Mouse (Mus musculus): Measurements from ENCODE around the gene Iqch.

Iqch gene

GRCm38 (mm10) chr9:63495786-63496185, 106.5 kb downstream of the Iqch start:
- DNase-seq (ENCODE audit: extremely low read depth, low read depth) = peak; percentile 54

- no peak for DNase-seq (ENCODE audit: extremely low read depth, low read depth)
Measured at GRCm38 (mm10) chr9:63493746-63494145, 108.5 kb downstream of the Iqch start.

DNA sequence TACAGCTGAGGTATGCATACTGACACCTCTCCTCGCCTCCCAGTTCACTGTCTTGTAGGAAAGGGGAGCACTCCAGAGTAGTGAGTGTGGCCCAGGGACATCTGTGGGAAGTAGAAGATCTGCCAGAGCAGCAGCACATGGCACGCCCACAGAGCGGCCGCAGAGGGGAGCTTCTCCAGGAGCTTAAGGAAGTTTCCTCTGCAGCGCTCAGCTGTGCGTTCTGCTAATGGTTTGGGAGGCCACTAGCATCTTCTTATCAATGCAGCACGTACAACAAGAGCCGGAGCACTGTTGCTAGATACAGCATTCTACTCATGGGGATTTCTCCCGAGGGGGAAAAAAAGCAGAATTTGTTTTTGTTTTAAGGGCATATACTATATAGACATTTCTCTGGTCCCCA, 110.0 kb downstream of the Iqch start:
- DNase-seq (ENCODE audit: extremely low read depth, low read depth) = peak; percentile 81

DNA sequence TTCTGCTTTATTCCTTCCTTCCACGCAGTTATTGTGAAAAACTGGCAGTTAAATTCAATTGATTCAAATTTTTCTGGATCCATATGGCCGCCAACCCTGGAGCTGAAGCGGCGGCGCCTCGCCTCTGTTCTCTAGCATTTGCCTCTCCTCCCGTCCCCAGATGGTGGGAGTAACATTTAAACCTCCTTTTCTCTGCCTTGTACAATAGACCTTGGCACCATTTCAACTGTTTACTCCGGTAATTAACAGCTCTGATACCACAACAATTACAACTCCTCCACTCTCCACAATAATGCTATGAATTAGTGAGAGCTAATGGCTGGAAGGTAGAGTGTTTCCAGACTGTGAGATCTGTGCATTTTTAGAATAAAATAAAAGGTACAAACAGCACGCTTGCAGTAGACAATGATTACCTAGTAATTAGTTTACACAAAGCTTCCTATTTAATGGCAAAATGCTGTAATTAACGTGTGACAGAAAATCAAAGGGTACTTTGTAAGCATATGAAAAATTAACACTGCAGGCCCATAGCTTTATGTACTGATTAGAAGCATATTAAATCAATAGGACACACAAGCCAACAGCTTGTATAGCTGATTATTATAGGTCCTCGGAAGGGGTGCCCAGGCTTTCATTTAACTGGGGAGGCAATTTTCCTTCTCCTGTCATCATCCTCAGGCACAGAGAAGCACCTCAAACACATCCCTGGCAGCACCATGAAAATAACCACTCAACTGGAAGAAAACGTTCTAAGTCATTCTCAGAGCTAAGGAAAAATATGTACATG, 111.6 kb downstream of the Iqch start:
- DNase-seq (ENCODE audit: extremely low read depth, low read depth) = no peak

- DNase-seq (ENCODE audit: extremely low read depth, low read depth) = no peak
Measured at GRCm38 (mm10) chr9:63489156-63489555, 113.1 kb downstream of the Iqch start.

DNA sequence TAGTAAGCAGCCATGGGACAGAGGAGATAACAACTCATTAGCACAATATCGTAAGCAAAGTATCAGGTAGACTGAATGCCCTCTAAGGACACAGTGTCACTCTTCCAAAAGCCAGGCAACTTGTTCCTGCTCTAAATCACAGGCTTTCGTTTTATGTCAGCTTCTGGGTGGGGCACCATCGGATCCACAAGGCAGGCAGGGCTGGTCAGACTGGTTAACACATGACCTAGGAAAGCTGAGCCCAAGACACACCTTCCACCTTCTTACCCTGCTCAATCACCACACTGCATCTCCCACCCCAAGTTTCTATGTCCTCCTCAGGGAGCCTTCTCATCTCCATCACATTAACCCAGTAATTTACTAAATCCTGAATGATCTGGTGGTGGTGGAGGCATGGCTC, 136.7 kb downstream of the Iqch start:
- DNase-seq (ENCODE audit: extremely low read depth, low read depth) = no peak

DNA sequence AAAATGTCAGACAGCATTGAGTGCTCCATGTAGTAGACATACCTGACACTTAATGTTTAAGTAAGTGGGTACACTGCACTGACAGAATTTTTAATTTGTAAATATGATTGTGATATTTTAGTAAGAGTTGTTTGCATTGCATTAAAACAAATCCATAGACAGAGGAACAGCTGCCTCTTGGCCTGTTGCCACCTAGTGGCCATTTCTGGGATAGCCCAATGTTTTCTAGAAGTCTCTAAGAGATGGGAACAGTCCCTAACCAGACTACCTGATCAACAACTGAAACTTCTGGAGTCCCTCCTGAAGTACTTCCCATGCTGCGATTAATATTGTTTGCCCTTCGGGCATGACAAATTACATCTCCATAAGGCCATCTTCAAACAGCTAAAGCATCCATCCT, 140.0 kb downstream of the Iqch start:
- DNase-seq (ENCODE audit: extremely low read depth, low read depth) = peak; percentile 39

- DNase-seq (ENCODE audit: extremely low read depth, low read depth) = no peak
Measured at GRCm38 (mm10) chr9:63456401-63456800, 145.9 kb downstream of the Iqch start.

- no peak for DNase-seq (ENCODE audit: extremely low read depth, low read depth)
Measured at GRCm38 (mm10) chr9:63454341-63454740, 148.0 kb downstream of the Iqch start.

GRCm38 (mm10) chr9:63450531-63451030, 151.7 kb downstream of the Iqch start:
- no peak for DNase-seq (ENCODE audit: extremely low read depth, low read depth)

DNA sequence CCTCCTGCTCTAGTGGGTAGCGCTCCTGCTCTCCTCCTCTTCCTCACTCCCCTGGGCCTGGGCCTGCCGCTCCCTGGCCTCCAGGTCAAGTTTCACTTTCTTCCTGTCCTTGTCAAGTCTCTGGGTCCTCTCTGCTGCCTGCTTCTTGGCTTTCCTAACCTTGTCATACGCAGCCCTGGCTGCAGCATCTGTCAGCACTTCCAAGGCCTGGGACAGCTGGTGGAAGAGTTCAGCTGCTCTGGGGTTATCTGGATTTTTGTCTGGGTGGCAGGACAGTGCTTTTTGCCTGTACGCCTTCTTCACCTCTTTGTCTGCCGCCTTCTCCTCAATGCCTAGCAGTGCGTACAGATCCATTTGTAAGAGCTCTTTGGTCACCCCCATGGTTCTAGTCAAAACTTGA, 158.6 kb downstream of the Iqch start:
- DNase-seq (ENCODE audit: extremely low read depth, low read depth) = no peak

DNA sequence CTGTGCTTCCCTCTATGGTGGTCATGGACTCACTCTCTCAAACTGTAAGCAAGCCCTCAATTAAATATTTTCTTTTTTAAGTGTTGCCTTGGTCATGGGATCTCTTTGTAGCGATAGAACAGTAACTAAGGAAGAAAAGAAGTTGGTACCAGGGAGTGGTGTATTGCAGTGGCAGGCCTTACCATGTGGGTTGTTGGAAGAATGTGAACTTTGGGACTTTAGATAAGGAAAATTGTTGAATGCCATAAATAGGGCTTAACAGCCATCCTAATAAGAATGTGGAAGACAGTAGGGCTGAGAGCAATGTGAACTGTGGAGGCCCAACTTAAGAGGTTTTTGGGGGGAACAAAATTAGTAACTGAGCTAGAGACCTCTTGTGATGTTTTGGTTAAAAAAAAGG, 171.6 kb downstream of the Iqch start:
- no peak for DNase-seq (ENCODE audit: extremely low read depth, low read depth)

DNA sequence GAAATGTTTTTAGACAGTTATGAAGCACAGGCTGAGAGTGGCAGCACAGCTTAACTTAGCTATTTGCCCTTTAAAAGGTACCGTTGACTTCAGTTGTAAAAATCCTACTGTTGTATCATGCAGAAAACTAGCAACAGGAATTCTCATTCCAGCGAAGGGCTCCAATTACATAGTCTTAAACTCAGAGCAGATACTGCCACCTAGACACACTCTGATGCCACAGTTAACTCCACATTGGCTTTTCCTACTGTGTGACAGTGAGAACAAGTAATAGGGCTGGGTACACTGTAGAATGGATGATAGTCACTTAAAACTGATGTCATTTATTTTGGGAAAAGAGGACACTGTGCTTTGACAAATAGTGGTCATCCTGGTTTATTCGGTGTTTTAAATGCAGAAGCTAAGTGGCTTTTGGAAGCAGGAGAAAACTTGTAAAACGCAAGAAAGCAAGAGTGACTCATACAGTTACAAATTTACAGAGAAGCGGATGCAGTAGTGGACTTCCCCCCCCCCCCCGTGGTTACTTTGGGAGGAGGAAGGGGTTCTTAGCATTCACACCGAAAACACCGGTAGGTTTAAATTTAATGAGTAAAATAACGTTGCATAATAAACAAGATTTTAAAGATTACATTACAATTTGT, 181.1 kb downstream of the Iqch start:
- no peak for DNase-seq (ENCODE audit: extremely low read depth, low read depth)

- no peak for DNase-seq (ENCODE audit: extremely low read depth, low read depth)
Measured at GRCm38 (mm10) chr9:63420396-63420795, 181.9 kb downstream of the Iqch start.

DNA sequence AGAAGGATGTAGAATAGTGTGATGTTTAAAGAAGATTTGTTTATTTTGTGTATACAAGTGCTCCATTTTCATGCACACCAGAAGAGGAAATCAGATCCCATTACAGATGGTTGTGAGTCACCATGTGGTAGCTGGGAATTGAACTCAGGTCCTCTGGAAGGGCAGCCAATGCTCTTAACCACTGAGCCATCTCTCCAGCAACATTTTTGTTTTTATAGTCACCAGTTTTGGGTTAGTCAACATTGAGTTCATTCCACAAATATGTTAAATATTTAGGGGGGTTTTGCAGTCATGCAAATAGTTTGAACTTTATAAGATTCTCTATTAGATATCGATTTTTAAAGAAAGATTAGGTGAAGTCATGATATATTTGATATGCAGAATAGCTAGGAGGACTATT, 202.1 kb downstream of the Iqch start:
- no peak for DNase-seq (ENCODE audit: extremely low read depth, low read depth)

DNA sequence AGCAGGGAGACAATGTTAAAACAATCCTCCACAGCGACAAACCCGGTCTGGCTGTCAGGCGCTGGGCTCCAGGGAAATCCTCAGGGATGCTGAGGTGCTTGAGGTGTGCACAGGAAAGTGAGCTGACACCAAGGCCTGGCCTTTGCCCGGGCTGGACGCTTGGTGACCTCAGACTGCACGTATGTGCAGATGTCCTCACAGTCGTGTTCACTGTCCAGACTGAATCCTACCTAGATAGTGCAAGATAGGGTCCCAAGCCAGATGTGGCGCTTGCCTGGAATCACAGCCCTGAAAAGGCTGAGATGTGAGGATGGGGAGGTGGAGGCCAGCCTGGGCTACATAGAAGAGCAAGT, 202.9 kb downstream of the Iqch start:
- DNase-seq (ENCODE audit: extremely low read depth, low read depth) = no peak

DNA sequence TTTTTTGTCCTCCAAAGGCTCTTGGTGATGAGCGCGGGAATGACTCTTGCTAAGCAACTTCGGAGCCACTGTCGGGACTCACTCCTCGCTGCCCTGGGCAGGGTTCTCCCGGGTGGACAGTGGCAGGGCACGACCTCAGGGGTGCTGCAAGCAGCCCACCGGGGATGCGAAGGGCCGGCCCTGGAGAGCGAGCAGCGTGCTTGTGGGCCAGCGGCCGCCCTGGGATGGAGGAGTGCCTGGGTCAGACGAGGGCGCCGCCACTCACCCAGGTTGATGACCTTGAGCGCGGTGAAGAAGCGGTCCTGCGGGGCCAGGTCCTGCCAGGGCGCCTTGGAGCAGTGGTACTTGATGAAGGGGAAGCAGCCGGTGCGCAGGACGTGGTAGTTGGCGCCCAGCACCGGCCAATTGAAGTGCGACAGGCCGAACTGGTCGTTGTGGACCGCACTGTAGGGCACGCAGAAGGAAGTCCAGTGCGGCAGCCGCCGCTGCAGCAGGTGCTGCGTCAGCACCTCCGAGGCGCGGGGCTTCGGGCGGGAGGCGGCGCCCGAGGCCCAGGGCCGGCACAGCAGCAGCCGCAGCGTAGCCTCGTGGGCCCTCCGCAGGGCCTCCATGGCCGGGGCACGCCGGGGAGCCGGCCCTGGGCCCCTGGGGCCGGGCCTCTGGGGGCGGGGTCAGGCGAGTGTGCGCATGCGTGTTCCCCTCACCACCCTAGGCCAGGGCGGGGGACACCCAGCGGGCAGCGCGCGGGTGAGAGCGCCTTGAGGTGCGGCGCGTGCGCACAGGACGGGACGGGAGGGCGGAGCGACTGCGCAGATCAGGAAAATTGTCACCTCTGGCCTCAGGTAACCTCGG, 203.5 kb downstream of the Iqch start, which contains the start of gene 2300009A05Rik:
2300009A05Rik (minus strand) TSS at position 636 of the 852 bp plus-strand sequence.
- peak; percentile 66 for DNase-seq (ENCODE audit: extremely low read depth, low read depth)

GRCm38 (mm10) chr9:63395612-63396011, 206.7 kb downstream of the Iqch start:
- DNase-seq (ENCODE audit: extremely low read depth, low read depth) = no peak

GRCm38 (mm10) chr9:63391307-63391706, 211.0 kb downstream of the Iqch start:
- DNase-seq (ENCODE audit: extremely low read depth, low read depth) = no peak

GRCm38 (mm10) chr9:63382761-63383160, 219.5 kb downstream of the Iqch start:
- DNase-seq (ENCODE audit: extremely low read depth, low read depth) = no peak

- DNase-seq (ENCODE audit: extremely low read depth, low read depth) = no peak
Measured at GRCm38 (mm10) chr9:63380326-63380725, 222.0 kb downstream of the Iqch start.

- peak; percentile 16 for DNase-seq (ENCODE audit: extremely low read depth, low read depth)
Measured at GRCm38 (mm10) chr9:63378174-63378573, 224.1 kb downstream of the Iqch start.
